Mouse (Mus musculus) heart, postnatal 36 days (tissue): ENCODE results near the gene Wfikkn1. TPM values are rescaled to one million over a fixed set of nuclear protein-coding genes. Genes with fewer than 3 reads are reported as not detected.

Experiments
- DNase-seq, 2 experiments: peaks; one replicate each; pipeline ENCODE4 v3.0.0; 2021 to 2022
- intact Hi-C: fragments of 180-260 bp; cut with DNase I; formaldehyde crosslinking; loops from one replicate; pipeline ENCODE4 v1.15.1; 2025
- total RNA-seq, 2 experiments: library from RNA; stranded (reverse); gene quantifications; 2 replicates each; pipeline ENCODE4 v1.2.3; 2021

Wfikkn1 gene
- total RNA-seq, 2 experiments from 2014 or later: 0.41 to 0.64 TPM

DNA sequence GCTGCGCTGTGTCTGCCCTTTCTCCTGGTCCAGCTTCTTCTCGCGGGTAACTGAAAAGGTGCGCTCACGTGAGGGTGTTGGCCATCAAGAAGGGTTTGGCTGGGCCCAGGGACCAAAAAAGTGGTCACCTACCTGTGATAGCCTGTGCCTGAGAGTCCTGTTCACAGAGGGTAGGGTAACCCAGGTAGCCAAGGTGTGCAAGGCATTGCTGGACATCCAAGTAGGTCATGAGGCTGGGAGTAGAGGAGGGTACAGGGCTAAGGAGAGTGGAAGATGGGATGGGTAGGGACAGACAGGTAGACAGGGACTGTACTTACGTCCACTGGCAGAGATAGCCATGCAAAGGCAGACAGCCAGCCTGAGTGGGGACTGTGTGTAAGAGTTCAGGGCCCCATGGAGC is 40.1 kb downstream of the Wfikkn1 start:
- intact Hi-C loops: no loop called here
- no peak for DNase-seq

DNA sequence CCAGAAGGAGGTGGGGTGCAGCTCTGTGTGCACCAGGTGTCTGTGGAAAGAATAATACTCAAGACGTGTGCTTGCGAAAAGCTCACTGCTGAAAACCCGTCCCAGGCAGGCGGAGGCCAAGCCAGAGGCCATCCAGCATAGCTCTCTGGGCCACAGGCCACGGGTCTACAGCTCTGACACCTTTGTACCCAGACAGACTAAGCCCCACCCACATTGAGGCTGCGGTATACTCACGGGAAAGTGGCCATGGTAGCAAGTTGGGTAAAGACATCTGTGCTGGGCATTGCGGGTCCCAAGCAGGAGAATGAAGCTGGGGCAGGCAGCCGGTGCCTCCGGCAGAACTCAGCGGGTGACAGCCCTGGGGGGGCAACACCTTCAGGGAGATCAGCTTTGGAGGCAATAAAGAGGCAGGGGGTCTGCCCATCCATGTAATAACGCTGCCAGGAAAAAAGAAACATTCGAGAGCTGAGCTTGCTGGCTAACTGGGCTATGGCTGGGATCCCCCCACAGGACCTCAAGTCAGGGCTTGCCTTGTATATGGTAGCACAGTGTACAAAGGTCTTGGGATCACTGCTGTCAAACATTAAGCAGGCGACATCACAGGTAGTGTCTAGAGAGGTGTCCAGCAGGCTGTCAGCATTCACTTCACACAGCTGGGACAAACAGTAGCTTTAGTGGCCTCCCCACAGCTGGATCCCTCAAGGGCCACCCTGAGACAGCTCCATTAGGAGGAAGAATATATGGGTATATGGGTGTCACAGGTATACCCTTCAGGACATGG is 41.0 kb downstream of the Wfikkn1 start:
- intact Hi-C loops: no loop called here
- DNase-seq: no peak

DNA sequence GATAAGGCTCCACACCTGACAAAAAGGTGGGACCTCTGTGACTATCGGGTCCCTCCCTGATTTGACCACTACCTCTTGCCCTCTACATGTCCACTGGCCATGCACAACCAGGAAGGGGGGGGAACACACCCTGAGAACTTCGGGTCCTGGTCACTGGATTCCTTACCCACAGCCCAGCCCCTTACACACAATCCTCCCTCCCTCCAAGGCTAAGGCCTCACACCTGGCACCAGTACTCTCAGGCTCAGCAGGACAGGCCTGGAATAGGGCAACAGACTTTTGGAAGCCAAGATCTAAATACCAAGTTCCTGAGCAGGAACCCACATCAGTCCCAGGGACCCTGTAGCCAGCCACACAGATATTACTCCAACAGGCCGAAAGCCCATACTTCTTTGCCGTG is 41.8 kb downstream of the Wfikkn1 start:
- no peak for DNase-seq

DNA sequence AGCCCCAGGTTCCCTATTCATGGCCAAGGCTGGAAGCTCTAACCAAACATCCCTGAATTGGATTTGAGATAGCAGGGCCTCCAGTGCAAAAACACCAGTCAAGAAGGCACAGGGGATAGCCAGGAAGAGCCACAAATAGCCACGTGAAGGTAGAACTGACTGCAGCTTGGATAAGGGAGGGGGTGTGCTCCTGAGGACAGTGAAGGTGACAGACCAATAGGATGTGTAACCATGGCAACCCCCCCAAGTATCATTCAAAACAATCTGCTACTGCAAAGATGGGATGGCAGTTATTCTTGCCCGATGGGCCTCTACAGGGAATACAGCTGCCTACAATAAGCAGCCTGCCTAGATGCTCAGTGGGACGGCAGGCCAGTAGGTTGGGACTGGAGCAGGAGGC is 43.1 kb downstream of the Wfikkn1 start:
- intact Hi-C loops: no loop called here
- no peak for DNase-seq

More for the DNA sequence above, 41.8 kb downstream of the Wfikkn1 start:
- intact Hi-C loops: no loop called here

DNA sequence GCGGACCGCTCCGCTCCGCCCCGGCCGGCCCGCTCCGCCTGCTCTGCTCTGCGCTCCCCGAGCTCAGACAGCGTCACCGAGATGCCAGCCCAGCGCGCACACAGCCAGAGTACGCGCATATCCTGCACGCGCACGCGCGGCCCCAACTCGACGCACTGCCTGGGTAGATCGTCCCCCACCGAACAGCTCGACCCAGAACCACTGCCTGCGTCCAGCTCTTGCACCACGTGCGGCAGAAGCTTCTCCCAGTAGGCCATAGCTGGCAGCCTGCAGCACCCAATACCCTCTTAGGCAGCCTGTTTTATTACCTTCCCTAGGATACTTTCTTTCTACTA is 43.6 kb downstream of the Wfikkn1 start, which contains the start of gene Rhbdl1:
Gene Rhbdl1 (minus strand): TSS at position 220 of the 335 bp plus-strand sequence.
- intact Hi-C loops: no loop called here
- DNase-seq: peak; percentile 64 to 67

DNA sequence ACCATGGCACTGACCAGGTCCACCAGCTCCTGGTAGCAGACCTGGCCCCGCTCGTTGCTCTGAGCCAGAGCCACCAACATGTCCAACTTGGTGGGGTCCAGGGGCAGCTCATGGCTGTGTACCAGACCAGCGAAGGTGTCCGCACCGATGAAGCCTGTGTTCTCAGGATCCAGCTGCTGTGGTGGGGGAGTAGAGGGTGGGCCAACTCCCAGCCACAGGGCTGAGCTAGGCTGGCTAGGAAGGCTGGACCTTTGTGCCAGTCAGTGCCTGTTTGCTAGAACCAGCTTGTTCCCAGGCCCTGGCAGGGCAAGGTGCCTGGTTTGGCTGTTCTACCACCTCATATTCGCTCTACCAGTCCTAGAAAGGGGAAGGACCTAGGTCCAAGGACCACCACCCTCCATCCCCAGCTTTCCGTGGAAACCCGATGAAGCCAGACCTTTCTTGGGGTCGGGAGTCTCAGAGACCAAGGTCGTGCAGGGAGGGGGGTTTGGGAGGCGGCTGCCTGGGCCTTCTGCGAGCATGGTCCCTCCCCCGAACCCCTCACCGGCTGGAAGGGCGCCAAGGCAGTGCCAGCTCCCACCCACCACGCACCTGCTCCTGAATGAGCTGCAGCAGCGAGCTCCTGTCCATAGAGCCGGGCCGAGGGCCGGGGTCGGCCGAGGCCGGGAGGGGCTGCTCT is 44.1 kb downstream of the Wfikkn1 start:
- intact Hi-C loops: no loop called here
- DNase-seq: peak in 1 of 2 experiments; percentile 27

DNA sequence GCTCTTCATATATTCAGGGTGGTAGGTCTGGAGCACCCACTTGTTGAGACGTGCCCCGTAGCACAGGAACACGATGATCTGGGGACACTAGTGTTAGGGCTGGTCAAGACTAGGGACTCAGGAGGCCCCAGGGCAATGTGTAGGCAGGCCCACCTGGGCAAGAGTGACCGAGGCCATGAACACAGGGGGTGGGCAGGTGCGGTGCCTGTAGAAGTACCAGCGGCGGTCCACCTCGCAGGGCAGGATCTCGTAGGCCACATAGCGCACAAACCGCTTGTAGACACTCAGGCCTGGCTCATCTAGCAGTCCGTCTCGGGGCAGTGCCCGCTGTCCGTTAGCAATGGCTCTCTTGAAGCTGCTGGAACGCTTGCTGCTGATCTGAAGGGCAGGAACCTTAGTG is 44.8 kb downstream of the Wfikkn1 start:
- DNase-seq: no peak
- intact Hi-C loops: no loop called here

DNA sequence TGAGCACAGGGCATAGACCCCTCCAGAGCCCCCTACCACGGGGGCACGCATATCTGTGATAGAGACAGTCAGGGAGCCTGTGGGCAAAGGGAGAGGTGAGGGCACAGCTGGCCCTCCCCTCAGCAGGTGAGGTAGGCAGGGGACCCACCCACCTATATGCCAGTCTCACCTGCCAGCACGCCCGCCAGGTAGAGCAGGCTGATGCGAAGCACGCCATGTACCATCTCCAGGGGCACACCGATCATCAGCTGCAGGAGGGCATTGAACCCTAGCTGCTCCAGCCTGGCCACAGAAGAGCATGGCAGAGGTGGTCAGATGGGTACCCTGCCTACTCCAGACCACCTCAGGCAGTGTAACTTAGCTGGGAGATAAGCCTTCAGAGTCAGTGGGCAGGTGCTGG is 45.4 kb downstream of the Wfikkn1 start:
- intact Hi-C loops: no loop called here
- DNase-seq: no peak

DNA sequence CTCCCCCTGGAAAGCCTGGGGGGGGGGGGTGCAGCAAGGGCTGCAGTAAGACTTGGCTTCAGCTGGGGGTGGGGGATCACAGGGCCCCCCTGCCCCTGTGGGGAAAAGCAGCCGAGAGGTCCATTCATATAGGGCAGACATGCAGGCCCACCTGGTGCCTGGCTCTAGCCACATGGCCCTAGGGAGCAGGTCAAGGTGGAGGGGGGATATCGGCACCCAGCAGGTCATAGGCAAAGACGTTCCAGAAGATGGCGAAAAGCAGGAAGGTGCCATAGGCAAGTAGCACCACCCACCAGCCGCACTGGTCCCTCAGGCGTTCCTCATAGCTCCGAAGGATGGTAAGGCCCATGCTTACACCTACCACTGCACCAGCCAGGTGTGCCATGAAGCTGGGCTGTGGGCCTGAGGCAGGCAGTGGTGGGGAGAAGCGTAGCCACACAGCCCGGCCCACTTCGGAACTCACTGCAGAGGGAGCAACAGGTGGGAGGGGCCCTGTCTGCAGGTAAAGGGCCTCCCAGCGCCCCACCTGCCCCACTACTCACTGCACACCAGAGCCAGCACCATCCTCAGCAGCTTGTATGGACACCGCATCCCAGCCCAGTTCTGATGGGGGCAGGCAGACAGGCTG is 45.9 kb downstream of the Wfikkn1 start:
- intact Hi-C loops: no loop called here
- DNase-seq: no peak

DNA sequence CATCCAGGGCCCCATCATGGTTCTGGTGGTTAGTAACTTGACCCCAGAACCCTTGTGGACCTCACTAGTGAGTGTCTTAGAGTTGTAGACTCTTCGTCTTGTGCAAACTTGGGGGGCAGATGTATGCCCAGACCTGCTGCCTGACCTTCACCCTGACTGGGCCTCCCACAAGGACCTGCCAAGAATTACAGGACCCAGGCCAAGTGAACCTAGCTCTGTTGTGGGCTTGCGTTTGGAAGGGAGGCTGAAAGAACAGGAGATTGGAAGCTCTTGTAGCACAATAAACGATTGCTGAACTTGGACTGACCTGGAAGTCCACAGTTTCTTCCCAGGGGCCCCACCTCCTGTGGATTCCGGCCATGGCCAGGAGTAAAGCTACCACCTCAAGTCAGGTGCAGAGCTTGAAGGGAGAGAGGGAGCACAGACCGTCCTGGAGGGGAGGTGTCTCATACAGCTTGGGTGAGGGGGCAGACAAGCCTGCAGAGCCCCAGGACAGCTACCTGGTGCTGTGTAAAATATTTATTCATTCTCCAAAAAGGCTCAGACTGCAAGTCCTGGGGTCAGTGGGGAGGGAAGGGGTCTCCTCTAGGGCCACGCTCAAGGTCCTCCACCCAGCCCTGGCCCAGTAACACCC is 46.6 kb downstream of the Wfikkn1 start:
- intact Hi-C loops: no loop called here
- peak in 1 of 2 experiments; percentile 25 for DNase-seq

DNA sequence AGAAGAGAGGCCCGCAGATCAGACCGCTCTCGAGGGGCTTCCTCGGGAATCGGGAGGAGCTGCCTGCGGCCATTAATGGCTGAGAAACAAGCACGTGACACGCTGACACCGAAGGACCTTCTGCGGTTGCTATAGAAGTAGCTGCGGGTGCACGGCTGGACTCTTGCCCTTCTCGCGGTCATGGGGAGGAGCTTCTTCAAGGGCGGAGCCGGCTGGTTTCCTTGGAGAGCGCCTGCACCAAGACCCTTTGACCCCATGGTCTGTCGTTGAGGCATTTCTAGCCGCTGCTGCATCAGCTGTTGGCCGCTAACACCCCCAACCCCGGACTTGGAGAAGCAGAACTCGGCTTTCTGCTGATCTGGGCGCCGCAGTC is 47.4 kb downstream of the Wfikkn1 start, which contains the start of gene Stub1:
Gene Stub1 (minus strand): TSS at position 114 of the 373 bp plus-strand sequence.
- DNase-seq: peak in 1 of 2 experiments; percentile 90
- intact Hi-C loops: no loop called here

DNA sequence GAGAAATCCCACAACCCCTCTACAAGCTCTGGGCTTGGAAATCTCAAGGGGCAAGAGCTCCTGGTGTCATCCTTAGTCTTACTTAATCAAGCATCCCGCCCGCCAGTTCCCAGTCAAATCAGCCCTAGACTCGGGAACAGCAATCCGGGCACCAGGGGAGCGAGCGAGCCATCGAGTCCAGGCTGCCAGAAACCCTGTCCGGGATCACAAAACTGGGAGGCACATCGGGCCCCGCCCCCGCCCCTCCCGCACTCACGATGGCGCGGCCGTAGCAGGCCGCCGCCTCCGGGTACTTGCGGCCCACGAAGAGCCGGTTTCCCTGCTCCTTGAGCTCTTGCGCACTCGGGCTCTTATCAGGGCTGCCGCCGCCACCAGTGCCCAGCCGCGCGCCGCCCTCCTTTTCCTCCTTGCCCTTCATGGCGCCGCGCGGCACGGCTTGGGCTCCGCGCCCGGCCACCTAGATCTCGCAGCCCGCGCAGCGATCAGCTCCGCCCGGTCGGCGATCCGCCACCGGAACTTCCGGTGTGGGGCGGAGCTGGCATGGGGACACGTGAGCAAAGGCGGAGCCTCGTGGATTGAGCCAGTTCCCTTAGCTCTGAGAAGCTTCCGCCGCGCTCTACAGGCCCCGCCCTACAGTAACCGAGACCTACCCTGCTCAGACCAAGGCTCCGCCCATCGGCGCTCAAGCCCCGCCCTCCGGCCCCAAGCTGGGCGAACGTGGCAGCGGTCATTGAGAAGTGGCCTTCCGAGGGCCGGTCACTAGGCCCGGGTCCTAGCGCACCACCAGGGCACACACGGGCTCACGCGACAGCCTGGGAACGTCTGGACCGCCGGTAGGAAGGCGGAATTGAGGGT is 48.0 kb downstream of the Wfikkn1 start:
- intact Hi-C loops: no loop called here

DNA sequence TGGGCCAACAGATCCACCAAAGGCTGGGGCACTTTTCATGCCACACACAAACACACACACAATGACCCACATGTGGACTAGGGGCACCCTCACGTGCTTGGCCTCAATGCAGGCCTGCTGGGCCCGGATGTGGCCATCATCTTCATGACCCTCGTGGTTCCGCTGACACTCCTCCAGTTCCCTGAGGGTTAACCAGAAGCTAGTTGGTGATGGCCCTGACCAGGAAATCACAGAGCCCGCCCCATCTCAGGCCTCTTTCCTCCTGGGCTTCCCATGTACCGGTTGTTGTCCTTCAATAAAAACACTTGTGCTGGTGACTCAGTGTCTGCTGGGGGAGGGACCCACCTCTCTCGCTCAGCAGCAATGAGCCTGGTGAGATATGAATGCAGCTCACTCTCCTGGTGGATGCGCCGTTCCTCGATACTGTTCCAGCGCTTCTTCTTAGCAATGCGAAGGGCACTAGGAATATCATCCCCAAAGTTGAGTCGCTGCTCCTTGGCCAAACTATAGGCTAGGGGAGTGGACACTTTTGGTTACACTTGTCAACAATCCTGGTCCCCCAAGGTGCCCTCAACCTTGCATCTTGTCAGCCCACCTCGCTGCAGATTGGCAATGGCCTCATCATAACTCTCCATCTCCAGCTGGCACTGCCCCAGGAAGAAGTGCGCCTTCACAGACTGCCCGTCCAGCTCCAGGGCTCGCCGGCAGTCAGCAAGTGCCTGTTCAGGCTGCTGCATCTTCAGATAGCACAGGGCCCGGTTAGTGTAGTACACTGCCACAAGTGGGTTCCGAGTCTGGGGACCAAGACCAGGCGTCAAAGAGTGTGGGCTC is 49.0 kb downstream of the Wfikkn1 start:
- no peak for DNase-seq
- intact Hi-C loops: no loop called here

More for the DNA sequence above, 48.0 kb downstream of the Wfikkn1 start:
- peak; percentile 99 to 100 for DNase-seq

DNA sequence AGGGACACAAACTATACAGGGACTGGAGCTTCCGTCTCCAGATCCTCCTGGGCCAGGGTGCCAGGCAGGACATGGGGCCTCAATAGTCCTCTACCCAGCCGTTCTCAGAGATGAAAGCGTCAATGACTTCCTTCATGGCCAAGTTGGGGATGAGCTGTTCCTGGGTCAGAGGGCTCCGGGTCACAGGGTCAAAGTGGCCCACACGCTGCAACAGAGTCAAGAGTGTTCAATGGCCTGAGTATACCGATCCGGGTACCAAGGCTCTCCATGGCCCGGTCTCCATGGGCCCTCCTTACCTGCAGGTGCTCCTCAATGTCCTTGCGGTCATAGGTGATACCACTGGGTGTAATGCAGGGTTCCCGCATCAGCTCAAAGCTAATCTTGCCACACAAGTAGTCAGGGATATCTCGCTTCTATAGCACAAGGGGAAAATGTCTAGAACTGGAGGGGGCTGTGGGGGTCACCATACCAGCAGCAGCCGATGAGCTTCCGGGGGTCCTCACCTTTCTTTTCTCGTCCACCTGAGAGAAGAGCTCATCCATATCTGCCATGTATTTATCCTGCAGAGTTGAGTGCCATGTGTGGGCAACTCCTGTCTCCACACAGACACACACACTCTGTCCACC is 49.7 kb downstream of the Wfikkn1 start:
- DNase-seq: no peak
- intact Hi-C loops: no loop called here

DNA sequence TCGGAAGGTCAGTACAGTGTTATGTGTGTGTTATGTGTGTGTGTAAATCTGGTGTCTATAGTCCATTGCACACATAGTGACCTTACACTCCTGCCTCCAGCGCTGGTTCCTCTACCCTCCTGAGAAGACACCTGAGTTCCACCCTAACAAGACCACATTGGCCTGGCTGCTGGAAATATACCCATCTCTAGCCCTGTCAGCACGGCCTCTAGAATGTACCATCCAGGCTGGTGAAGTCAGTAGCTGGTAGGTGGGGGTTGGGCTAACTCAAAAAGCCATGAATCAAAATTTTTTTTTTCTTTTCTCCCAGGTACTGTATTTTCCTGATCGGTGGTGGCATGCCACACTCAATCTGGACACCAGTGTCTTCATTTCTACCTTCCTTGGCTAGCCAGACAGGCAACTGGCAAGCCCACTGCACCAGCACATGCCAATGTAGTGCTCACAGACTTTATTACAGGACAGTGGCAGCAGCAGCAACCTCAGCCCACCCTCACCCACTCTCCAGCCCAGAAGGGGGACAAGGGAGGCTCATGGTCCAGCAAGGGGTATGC is 50.4 kb downstream of the Wfikkn1 start:
- intact Hi-C loops: no loop called here
- DNase-seq: no peak

DNA sequence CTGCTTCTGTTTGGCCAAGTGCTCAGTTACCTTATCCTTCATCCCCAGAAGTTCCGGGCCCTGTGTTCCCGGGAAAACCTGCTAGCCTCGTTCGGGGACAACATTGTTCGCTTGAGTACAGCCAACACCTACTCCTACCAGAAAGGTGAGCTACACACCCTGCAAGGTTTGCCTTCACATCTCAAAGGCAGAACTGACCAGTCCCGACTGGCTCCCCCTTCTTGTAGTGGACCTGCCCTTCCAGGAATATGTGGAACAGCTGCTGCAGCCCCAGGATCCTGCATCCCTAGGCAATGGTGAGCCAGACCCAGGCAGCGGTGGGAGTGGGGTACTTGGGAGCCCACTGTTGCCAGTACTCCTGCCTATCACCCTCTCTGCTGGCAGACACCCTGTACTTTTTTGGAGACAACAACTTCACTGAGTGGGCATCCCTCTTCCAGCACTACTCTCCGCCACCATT is 51.1 kb downstream of the Wfikkn1 start:
- intact Hi-C loops: no loop called here
- no peak for DNase-seq

DNA sequence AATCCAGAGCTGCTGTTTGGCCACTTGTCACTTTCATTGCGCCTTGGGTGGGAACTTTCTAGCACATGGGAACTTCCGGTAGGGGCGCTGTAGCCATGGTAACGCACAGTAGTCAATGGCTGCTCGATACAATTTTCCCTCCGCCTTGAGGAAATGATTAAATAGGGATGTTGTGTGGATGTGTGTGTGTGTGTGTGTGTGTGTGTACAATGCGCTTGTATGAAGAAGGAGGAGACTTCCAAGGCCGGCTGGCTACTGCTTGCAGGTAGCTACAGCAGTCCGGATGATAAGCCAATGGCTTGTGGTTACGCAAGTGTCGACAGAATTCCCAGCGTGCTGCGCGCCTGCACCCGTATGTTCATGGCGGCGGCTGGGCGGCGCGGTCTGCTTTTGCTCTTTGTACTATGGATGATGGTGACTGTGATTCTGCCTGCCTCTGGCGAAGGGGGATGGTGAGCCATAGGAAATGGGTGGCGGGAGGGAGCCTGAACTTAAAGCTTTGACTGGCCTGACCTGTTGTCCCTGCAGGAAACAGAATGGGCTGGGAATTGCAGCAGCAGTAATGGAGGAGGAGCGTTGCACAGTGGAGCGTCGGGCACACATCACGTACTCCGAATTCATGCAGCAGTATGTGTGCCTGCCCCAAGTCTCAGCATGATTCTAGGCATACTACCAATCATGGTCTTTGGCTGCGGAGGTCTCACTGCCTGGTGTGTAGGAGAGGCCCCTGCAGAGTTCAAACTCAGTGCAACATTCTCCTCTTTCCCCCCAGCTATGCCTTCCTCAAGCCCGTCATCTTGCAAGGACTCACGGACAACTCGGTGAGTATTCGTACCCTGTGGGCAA is 51.7 kb downstream of the Wfikkn1 start, which contains the start of gene Jmjd8:
Gene Jmjd8 (plus strand): TSS at position 156 of the 846 bp plus-strand sequence.
- DNase-seq: peak; percentile 75 to 78
- intact Hi-C loops: no loop called here

DNA sequence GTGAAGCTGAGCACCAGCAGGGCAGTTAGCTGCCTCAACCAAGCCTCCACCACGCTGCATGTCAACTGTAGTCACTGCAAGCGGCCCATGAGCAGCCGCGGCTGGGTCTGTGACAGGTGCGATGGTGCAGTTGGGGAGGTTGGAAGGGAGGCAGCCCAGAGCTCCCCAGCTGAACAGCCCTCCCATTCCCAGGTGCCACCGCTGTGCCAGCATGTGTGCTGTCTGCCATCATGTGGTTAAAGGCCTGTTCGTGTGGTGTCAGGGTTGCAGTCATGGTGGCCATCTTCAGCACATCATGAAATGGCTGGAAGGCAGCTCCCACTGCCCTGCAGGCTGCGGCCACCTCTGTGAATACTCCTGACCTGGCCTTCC is 52.4 kb downstream of the Wfikkn1 start:
- intact Hi-C loops: no loop called here
- no peak for DNase-seq
